Mouse (Mus musculus) neural tube, embryonic 14.5 days (tissue): ENCODE measurements around the gene Rabggtb. TPM values are rescaled to one million over a fixed set of nuclear protein-coding genes. Genes with fewer than 3 reads are reported as not detected.

Experiments
- ATAC-seq: fragments of 200-750 bp; cut with Nextera tagmentation; 2 replicates; pipeline ENCODE4 v1.8.0; 2017; ENCODE audit warnings: low read depth, mild to moderate bottlenecking, moderate TSS enrichment, moderate library complexity
- H3K27ac ChIP-seq: fragments of 300-500 bp; sonication (generic); 2 replicates; pipeline ENCODE4 v1.5.1; 2014; ENCODE audit warnings: low read depth, mild to moderate bottlenecking, control low read depth, low read length, moderate library complexity, mixed read lengths
- H3K27me3 ChIP-seq: fragments of 300-500 bp; sonication (generic); 2 replicates; pipeline ENCODE4 v1.6.1; 2014; ENCODE audit warnings: low read length; ENCODE audit not compliant: control insufficient read depth, insufficient read depth
- H3K36me3 ChIP-seq: fragments of 300-500 bp; sonication (generic); 2 replicates; pipeline ENCODE4 v1.6.1; 2014; ENCODE audit warnings: low read length, mixed read lengths; ENCODE audit not compliant: control insufficient read depth, insufficient read depth
- H3K4me1 ChIP-seq: fragments of 300-500 bp; sonication (generic); 2 replicates; pipeline ENCODE4 v1.6.1; 2014; ENCODE audit warnings: low read length; ENCODE audit not compliant: control insufficient read depth, insufficient read depth
- H3K4me2 ChIP-seq: fragments of 300-500 bp; sonication (generic); 2 replicates; pipeline ENCODE4 v1.6.1; 2014; ENCODE audit warnings: mild to moderate bottlenecking, low read depth, low read length, control low read depth
- H3K4me3 ChIP-seq: fragments of 300-500 bp; sonication (generic); 2 replicates; pipeline ENCODE4 v1.5.1; 2014; ENCODE audit warnings: low read depth, low read length, control low read depth, mixed read lengths
- H3K9ac ChIP-seq: fragments of 300-500 bp; sonication (generic); replicated peaks from 2 replicates; pipeline ENCODE4 v1.6.1; 2014; ENCODE audit warnings: low read depth, mild to moderate bottlenecking, control low read depth, low read length, mixed read lengths
- H3K9me3 ChIP-seq: fragments of 300-500 bp; sonication (generic); 2 replicates; pipeline ENCODE4 v1.6.1; 2016; ENCODE audit warnings: low read length; ENCODE audit not compliant: control insufficient read depth
- WGBS: fragments of 180-500 bp; shearing (Covaris S2); extraction: QIAGEN DNeasy Blood & Tissue Kit; methylation state at CpG from one replicate; pipeline ENCODE4 v1.1.7; 2014; 5-methylcytosine and 5-hydroxymethylcytosine counted together
- polyA plus RNA-seq: library from polyadenylated mRNA; unstranded; fragments of >200 nt; fragmentation: Nextera tagmentation; extraction: Ambion mirVana; gene quantifications from 2 replicates; pipeline ENCODE4 v1.2.1, GENCODE M21; 2014

The Rabggtb gene
- polyA plus RNA-seq, 1 experiment from 2014 or later: 54.0 TPM

GRCm38 (mm10) chr3:153908919-153909318 lies 3.9 kb downstream of the Rabggtb start:
- ATAC-seq: no peak
- Histone ChIP-seq H3K27ac (no peak overlapping the region), H3K9me3 (no peaks in the 10 kb centered on the region), H3K27me3 (no peaks in the 10 kb centered on the region), H3K36me3 (peaks cover 52% of the 10 kb centered on the region), H3K4me3 (no peak overlapping the region), H3K4me2 (no peak overlapping the region), H3K4me1 (peaks cover 25% of the 10 kb centered on the region), H3K9ac (no peak overlapping the region)
- 82% methylated on average over 5 of the region's 5 CpGs for WGBS

DNA sequence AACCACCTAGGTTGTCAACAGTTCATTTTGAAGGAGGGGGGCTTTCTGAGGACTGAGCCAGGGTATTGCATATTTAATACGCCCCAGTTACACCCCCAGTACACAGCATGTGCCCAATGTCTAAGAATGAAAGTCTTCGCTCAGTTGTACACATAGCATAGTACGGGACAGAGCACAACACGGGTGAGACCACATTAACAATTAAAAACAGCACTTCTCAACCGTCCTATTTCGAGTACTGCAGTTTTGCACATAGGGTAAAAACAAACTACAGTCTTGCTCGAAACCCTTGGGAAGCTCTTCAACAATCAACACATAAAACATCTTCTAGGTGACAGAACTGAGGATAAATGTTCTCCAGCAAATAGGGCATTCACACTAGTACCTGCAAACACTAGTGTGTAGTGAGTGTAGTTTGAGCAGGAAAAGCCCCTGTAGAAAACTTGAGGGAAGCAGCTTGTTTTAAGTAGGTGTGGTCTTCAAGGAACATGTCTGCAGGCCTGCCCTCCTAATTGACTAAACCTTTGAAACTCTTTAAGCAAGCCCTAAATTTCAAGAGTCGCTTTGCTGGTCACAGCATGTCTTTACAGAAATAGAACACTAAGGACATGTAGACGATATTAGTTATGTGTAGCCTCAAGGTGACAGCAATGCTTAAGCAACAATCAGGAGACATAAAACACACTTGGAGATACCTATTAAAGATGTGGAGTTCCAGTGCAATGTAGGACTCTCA lies 6.5 kb downstream of the Rabggtb start, which contains the start of gene Msh4:
Gene Msh4, minus strand, starts transcription at position 3 of the 736 bp plus-strand sequence.
- Histone ChIP-seq H3K4me3 (no peak within 1 kb of the TSS), H3K9ac (no peak within 1 kb of the TSS), H3K9me3 (no peaks in the 10 kb centered on the region), H3K27me3 (no peaks in the 10 kb centered on the region), H3K27ac (no peak within 1 kb of the TSS), H3K4me2 (no peak within 1 kb of the TSS), H3K36me3 (peaks cover 52% of the 10 kb centered on the region), H3K4me1 (peaks cover 14% of the 10 kb centered on the region)
- no peak for ATAC-seq
- 84% methylated on average over 9 of the region's 9 CpGs for WGBS

DNA sequence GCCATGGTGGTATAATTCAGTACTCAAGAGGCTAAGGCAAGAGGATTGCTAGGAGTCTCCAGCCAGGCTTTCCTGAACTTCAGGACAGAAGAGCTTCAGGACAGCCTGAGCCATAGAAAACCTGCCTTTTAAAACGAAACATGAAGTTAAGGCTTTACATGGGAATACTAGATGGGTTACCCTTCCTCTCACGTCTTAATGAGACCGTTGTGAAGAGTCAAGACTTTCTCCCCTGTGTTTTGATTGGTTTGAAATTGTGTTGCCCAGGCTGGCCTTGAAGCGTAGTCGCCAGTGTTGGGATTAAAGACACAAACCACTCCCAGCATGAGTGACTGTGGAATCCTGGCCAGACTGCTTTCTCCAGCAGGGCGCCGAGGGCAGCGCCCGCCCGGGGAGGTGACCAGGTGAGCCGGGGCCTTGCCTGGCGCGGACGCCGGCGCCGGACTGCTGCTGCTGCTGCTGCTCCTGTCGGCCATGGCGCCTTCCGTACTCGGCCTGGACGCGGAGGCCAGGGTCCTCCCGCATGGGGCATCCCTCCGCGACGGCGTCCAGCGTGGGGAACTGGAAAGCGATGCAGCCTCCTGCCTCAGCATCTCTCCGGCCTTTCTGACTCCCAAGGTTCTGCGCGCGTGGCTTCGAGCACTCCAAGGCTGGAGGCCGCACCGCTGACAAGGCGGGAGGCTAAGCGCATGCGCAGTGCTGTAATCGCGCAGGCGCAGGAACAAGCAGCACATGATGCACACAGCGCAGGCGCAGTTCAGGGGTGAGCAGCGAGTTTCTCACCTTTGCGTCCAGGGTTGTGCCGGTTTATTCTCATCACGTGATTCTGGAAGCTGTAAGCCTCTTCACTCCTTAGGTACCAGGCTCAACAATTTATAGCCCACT lies 7.3 kb downstream of the Rabggtb start:
- ATAC-seq: 0 out of 2 replicates have a peak, but pooled peaks have one; percentile 23
- Histone ChIP-seq H3K36me3 (peaks cover 51% of the 10 kb centered on the region), H3K4me3 (no peak overlapping the region), H3K27me3 (no peaks in the 10 kb centered on the region), H3K27ac (no peak overlapping the region), H3K9me3 (no peaks in the 10 kb centered on the region), H3K4me1 (peaks cover 5% of the 10 kb centered on the region), H3K4me2 (no peak overlapping the region), H3K9ac (no peak overlapping the region)
- WGBS: 87% methylated on average over 49 of the region's 49 CpGs

- Histone ChIP-seq H3K4me3 (no peak overlapping the region), H3K27me3 (no peaks in the 10 kb centered on the region), H3K27ac (no peak overlapping the region), H3K9me3 (no peaks in the 10 kb centered on the region), H3K4me2 (no peak overlapping the region), H3K36me3 (peaks cover 42% of the 10 kb centered on the region), H3K4me1 (peaks cover 3% of the 10 kb centered on the region; the same call in 1 of the 2 replicates), H3K9ac (no peak overlapping the region)
- ATAC-seq: peak; percentile 66; the same call in 1 of the 2 replicates
- 73% methylated on average over 6 of the region's 6 CpGs for WGBS
Measured at GRCm38 (mm10) chr3:153904586-153904985, 8.2 kb downstream of the Rabggtb start.

- Histone ChIP-seq H3K4me1 (no peaks in the 10 kb centered on the region), H3K9me3 (no peaks in the 10 kb centered on the region), H3K27me3 (no peaks in the 10 kb centered on the region), H3K4me2 (no peak overlapping the region), H3K36me3 (peaks cover 24% of the 10 kb centered on the region), H3K4me3 (no peak overlapping the region), H3K9ac (no peak overlapping the region), H3K27ac (no peak overlapping the region)
- ATAC-seq: no peak
- 77% methylated on average over 3 of the region's 3 CpGs for WGBS
Measured at GRCm38 (mm10) chr3:153902595-153902994, 10.2 kb downstream of the Rabggtb start.

GRCm38 (mm10) chr3:153901904-153902303 lies 10.9 kb downstream of the Rabggtb start:
- 88% methylated on average over 1 of the region's 1 CpGs for WGBS
- no peaks in the 10 kb centered on the region for H3K4me1 ChIP-seq
- H3K4me2 ChIP-seq: no peak overlapping the region
- no peak overlapping the region for H3K9ac ChIP-seq
- H3K4me3 ChIP-seq: no peak overlapping the region
- H3K27me3 ChIP-seq: no peaks in the 10 kb centered on the region
- H3K27ac ChIP-seq: no peak overlapping the region
- no peak for ATAC-seq
- H3K36me3 ChIP-seq: peaks cover 21% of the 10 kb centered on the region
- H3K9me3 ChIP-seq: no peaks in the 10 kb centered on the region

DNA sequence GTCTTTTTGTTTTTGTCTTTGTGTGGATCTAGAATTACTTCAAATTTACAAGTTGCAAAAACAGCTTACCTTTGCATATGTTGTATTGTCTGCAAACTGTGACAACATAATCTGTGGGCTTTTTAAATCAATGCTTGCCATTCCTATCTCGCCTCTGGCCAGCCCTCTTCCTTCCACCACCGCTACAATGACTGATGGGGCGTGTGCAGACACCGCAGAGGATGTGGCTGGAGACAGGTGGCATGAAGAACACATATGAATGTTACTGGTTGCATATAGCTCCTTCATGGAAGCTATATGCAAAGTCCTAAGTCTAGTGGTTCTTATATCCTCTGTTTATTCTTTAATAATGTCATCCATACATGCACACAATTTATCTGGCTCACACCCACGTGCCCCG lies 15.6 kb downstream of the Rabggtb start:
- H3K9ac ChIP-seq: no peak overlapping the region
- no peak overlapping the region for H3K4me2 ChIP-seq
- no peaks in the 10 kb centered on the region for H3K27me3 ChIP-seq
- 83% methylated on average over 6 of the region's 6 CpGs for WGBS
- no peak for ATAC-seq
- no peak overlapping the region for H3K4me3 ChIP-seq
- H3K4me1 ChIP-seq: no peaks in the 10 kb centered on the region
- no peak overlapping the region for H3K27ac ChIP-seq
- no peaks in the 10 kb centered on the region for H3K9me3 ChIP-seq
- H3K36me3 ChIP-seq: no peaks in the 10 kb centered on the region

GRCm38 (mm10) chr3:153895454-153895853 lies 17.4 kb downstream of the Rabggtb start:
- no peaks in the 10 kb centered on the region for H3K36me3 ChIP-seq
- 73% methylated on average over 3 of the region's 3 CpGs for WGBS
- no peak for ATAC-seq
- H3K9ac ChIP-seq: no peak overlapping the region
- H3K4me1 ChIP-seq: no peaks in the 10 kb centered on the region
- H3K27me3 ChIP-seq: no peaks in the 10 kb centered on the region
- H3K4me3 ChIP-seq: no peak overlapping the region
- H3K9me3 ChIP-seq: no peaks in the 10 kb centered on the region
- H3K27ac ChIP-seq: no peak overlapping the region
- no peak overlapping the region for H3K4me2 ChIP-seq
